Mouse (Mus musculus) embryonic stem cell, embryonic (primary cell): ENCODE results near the gene Tppp3.

Source experiments
- CTCF ChIA-PET, 4 experiments: fragments of 300-600 bp in 2 of 4; fragments of 350-600 bp in 2 of 4; sonication (Branson Sonifier 250); formaldehyde crosslinking; loops; one replicate each; lab custom pipeline; 2022; ENCODE audit warnings: inconsistent platforms in 2 of 4; lab: Charles Lee
- POLR2A ChIA-PET, 4 experiments: fragments of 300-600 bp in 2 of 4; fragments of 350-600 bp in 2 of 4; sonication (Branson Sonifier 250); formaldehyde crosslinking; loops; one replicate each; lab custom pipeline; 2022; ENCODE audit warnings: antibody characterized with exemption in 4 of 4, inconsistent platforms in 1 of 4; lab: Charles Lee

The Tppp3 gene

GRCm38 (mm10) chr8:105496439-105497180 lies 25.3 kb upstream of the Tppp3 start, which contains the start of gene Zdhhc1:
Gene Zdhhc1, minus strand, starts transcription at chr8:105496902.
- ChIA-PET POLR2A (interaction anchor here in 2 of 4 experiments (1.2 to 3.0 kb wide), 2 partner anchors 14 to 18 kb away, joined by 3 to 12 read pairs; no protein-coding TSS in a partner anchor), CTCF (interaction anchor here in 1 of 4 experiments (1.3 to 2.8 kb wide), 2 partner anchors 13 to 25 kb away, joined by 4 to 15 read pairs; partner anchors contain the start of gene Tppp3)

- ChIA-PET POLR2A (interaction anchor here in 2 of 4 experiments (1.2 to 3.0 kb wide), 4 partner anchors 10 to 17 kb away, joined by 3 to 14 read pairs (median 8); no protein-coding TSS in a partner anchor), CTCF (interaction anchor here in 3 of 4 experiments (0.6 to 2.8 kb wide), 7 partner anchors 11 to 26 kb away, joined by 3 to 15 read pairs (median 4); partner anchors contain the start of gene Tppp3 (in 1 of the 3))
Observed at GRCm38 (mm10) chr8:105495350-105496302, 24.3 kb upstream of the Tppp3 start.

DNA sequence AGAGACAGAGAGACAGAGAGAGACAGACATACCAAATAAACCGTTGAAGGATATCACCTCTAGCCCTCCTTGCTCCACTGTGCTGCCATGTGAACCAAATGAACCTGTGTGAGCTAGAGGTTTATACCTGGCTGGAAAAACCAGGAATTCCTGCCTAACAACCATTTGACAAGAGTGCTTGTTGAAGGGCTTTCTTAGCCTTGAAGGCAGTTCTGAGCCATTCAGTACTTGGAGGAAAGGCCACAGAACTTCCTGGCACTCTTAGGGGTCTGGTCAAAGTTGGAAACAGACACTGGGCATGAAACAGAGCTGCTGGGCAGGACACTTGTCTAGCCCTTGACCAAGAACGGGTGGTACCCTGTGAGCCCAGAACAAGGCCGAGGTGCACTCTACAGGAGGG lies 23.2 kb upstream of the Tppp3 start:
- ChIA-PET POLR2A (interaction anchor here in 1 of 4 experiments (0.6 to 3.0 kb wide), 4 partner anchors 9 to 259 kb away, joined by 4 to 14 read pairs (median 8); no protein-coding TSS in a partner anchor), CTCF (interaction anchor here in 2 of 4 experiments (0.7 to 2.8 kb wide), 7 partner anchors 10 to 1033 kb away, joined by 3 to 15 read pairs (median 4); no protein-coding TSS in a partner anchor)

DNA sequence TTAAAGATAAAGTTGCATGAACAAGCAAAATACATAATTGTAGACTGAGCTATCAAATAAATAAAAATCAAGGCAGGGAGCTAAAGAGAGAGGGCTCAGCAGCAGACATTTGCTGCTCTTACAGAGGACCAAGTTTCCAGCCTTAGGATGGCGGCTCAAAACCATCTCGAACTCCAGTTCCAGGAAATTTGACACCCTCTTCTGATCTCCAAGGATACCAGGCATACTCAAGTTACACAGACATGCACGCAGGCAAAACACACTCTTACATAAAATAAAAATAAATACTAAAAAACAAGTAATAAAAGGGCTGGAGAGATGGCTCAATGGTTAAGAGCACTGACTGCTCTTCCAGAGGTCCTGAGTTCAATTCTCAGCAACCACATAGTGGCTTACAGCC lies 22.2 kb upstream of the Tppp3 start:
- POLR2A ChIA-PET = interaction anchor here in 1 of 4 experiments (0.8 to 3.0 kb wide), 4 partner anchors 8 to 47 kb away, joined by 3 to 14 read pairs (median 4); no protein-coding TSS in a partner anchor
- CTCF ChIA-PET = interaction anchor here in 3 of 4 experiments (0.6 to 1.6 kb wide), 4 partner anchors 10 to 120 kb away, joined by 3 to 9 read pairs (median 6); no protein-coding TSS in a partner anchor

GRCm38 (mm10) chr8:105489281-105489680 lies 18.0 kb upstream of the Tppp3 start:
- CTCF ChIA-PET = interaction anchor here in 1 of 4 experiments (0.6 kb wide), 1 partner anchor 132 kb away, joined by 6 read pairs; no protein-coding TSS in a partner anchor
- POLR2A ChIA-PET = interaction anchor here in 1 of 4 experiments (0.7 to 2.9 kb wide), 3 partner anchors 9 to 1382 kb away, joined by 4 to 12 read pairs (median 6); partner anchors contain the start of gene Tppp3

- ChIA-PET CTCF (no interaction called here), POLR2A (interaction anchor here in 2 of 4 experiments (0.9 to 1.9 kb wide), 2 partner anchors 14 to 17 kb away, joined by 3 to 4 read pairs; partner anchors contain the start of gene Tppp3 (in 1 of the 2))
Observed at GRCm38 (mm10) chr8:105488082-105488481, 16.8 kb upstream of the Tppp3 start.

DNA sequence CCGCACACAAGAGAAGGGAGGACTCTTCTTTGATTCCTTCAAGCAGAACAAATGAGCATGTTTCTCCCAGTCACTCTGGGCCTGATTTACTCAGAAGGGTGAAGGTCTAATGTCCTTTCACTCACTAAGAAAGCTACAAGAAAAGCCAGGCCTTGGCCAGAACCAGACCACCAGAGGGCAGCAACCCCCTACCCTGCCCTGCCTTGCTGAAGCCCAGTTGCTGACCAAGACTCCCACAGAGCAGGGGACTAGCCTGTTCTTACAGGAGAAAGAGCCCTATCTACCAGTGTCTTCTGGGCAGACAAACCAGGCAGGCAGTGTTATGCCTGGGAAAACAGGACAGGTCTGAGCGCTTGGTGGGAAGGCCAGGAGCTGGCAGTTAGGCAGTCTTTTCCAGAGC lies 13.1 kb upstream of the Tppp3 start:
- POLR2A ChIA-PET = interaction anchor here in 2 of 4 experiments (0.8 to 2.9 kb wide), 8 partner anchors 10 to 49 kb away, joined by 3 to 14 read pairs (median 4); partner anchors contain the start of gene Tppp3 (in 2 of the 2)
- CTCF ChIA-PET = interaction anchor here (0.5 to 10.4 kb wide), 46 partner anchors 9 to 377 kb away, joined by 3 to 87 read pairs (median 4); partner anchors contain the start of genes Tppp3 (in 2 of the 4), Hsd11b2 (in 1 of the 4) and Zdhhc1 (in 1 of the 4)

DNA sequence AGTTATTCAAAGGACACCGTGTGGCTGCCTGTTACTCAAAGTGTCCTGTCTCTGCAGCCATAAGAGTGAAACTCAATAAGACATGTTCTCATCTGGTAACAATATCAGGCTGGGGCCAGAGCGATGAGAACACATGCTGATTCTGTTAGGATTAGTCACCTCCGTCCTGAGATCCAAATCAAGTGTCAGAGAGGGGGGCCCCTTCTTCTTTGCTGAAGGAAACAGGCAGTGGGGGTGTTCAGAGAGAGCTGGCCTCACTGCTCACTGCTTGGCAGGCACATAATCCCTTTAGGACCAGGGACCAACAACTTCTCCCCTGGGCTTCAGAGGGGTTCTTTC lies 12.7 kb upstream of the Tppp3 start:
- ChIA-PET POLR2A (interaction anchor here in 2 of 4 experiments (1.0 to 2.9 kb wide), 7 partner anchors 9 to 50 kb away, joined by 3 to 14 read pairs (median 4); partner anchors contain the start of gene Tppp3 (in 1 of the 2)), CTCF (interaction anchor here (0.5 to 10.4 kb wide), 40 partner anchors 9 to 363 kb away, joined by 3 to 87 read pairs (median 5); partner anchors contain the start of genes Tppp3 (in 2 of the 4), Hsd11b2 (in 1 of the 4) and Zdhhc1 (in 1 of the 4))

GRCm38 (mm10) chr8:105483212-105484029 lies 12.1 kb upstream of the Tppp3 start:
- ChIA-PET CTCF (interaction anchor here (0.5 to 10.4 kb wide), 54 partner anchors 9 to 1000 kb away, joined by 3 to 87 read pairs (median 4); partner anchors contain the start of genes Tppp3 (in 2 of the 4), E2f4 (in 1 of the 4), Hsd11b2 (in 1 of the 4) and Zdhhc1 (in 1 of the 4)), POLR2A (interaction anchor here in 2 of 4 experiments (0.8 to 6.4 kb wide), 10 partner anchors 8 to 261 kb away, joined by 3 to 63 read pairs (median 4); partner anchors contain the start of gene Tppp3 (in 2 of the 2))

DNA sequence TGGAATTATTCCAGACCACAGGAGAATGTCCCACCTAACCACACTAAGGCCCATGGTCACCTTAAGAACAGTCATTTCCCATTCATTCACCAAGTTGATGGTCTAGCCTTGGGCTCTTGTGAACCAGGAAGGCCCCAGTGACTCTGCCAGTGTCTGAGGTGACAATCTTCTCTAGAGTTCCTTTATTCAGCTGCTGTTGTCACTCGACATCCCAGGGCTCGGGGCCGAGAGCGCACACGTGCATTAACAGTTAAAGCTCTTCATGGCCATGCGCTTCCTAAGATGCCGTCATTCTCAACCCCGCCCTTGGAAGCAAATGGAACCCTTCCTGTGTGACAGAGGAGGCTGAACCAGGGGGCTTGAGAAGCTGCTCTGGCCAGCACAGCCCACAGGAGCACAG lies 10.8 kb upstream of the Tppp3 start:
- POLR2A ChIA-PET = interaction anchor here in 3 of 4 experiments (0.5 to 6.4 kb wide), 13 partner anchors 8 to 260 kb away, joined by 3 to 63 read pairs (median 5); partner anchors contain the start of gene Tppp3 (in 2 of the 3)
- CTCF ChIA-PET = interaction anchor here (0.5 to 10.4 kb wide), 26 partner anchors 9 to 1848 kb away, joined by 3 to 90 read pairs (median 4); partner anchors contain the start of genes Tppp3 (in 3 of the 4), 4931428F04Rik (in 1 of the 4) and Hsd11b2 (in 1 of the 4)

- POLR2A ChIA-PET = interaction anchor here in 3 of 4 experiments (0.6 to 6.4 kb wide), 18 partner anchors 9 to 379 kb away, joined by 3 to 63 read pairs (median 3); partner anchors contain the start of gene Tppp3 (in 3 of the 3)
Observed at GRCm38 (mm10) chr8:105481453-105481852, 10.1 kb upstream of the Tppp3 start.

GRCm38 (mm10) chr8:105481013-105481412 lies 9.7 kb upstream of the Tppp3 start:
- ChIA-PET POLR2A (interaction anchor here (0.6 to 6.4 kb wide), 23 partner anchors 9 to 379 kb away, joined by 3 to 63 read pairs (median 4); partner anchors contain the start of genes Tppp3 (in 3 of the 4) and Atp6v0d1 (in 1 of the 4)), CTCF (interaction anchor here (0.5 to 10.4 kb wide), 31 partner anchors 8 to 469 kb away, joined by 3 to 90 read pairs (median 5); partner anchors contain the start of genes Tppp3 (in 3 of the 4) and 4931428F04Rik (in 1 of the 4))

More at GRCm38 (mm10) chr8:105481453-105481852, 10.1 kb upstream of the Tppp3 start:
- CTCF ChIA-PET = interaction anchor here (0.5 to 10.4 kb wide), 29 partner anchors 9 to 192 kb away, joined by 3 to 90 read pairs (median 4); partner anchors contain the start of genes Tppp3 (in 4 of the 4), 4931428F04Rik (in 1 of the 4) and Hsd11b2 (in 1 of the 4)

DNA sequence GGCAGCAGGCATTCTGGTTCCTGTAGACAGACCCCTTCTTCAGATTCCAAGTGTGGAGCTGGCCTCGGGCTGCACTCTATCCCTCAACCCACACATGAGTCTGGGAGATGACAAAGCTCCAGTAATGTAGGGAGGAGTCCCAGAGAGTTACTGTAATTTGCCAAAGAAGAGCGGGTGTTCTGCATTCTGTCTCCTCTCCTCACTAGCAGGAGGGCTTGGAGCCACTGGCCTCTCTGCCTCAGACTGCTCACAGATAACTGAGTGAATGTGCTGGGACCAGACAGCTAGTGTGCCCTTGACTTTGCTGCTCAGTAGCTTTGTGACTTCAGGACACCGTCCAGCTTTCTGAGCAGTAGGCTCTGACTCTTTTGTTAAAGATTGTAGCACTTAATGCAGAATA lies 6.5 kb upstream of the Tppp3 start:
- ChIA-PET POLR2A (interaction anchor here in 3 of 4 experiments (0.5 to 6.4 kb wide), 24 partner anchors 7 to 1749 kb away, joined by 3 to 63 read pairs (median 3); partner anchors contain the start of genes Hsd11b2 (in 2 of the 3), Tppp3 (in 1 of the 3) and Zdhhc1 (in 1 of the 3)), CTCF (interaction anchor here (0.5 to 10.4 kb wide), 36 partner anchors 7 to 357 kb away, joined by 3 to 90 read pairs (median 3); partner anchors contain the start of genes Fhod1 (in 1 of the 4) and Slc9a5 (in 1 of the 4))

- ChIA-PET POLR2A (interaction anchor here in 3 of 4 experiments (0.5 to 6.4 kb wide), 16 partner anchors 6 to 1750 kb away, joined by 3 to 63 read pairs (median 4); partner anchors contain the start of genes Tppp3 (in 1 of the 3) and Zdhhc1 (in 1 of the 3)), CTCF (interaction anchor here (0.6 to 10.4 kb wide), 31 partner anchors 7 to 499 kb away, joined by 3 to 90 read pairs (median 4); partner anchors contain the start of genes Fhod1 (in 1 of the 4), Hsd11b2 (in 1 of the 4) and Slc9a5 (in 1 of the 4))
Observed at GRCm38 (mm10) chr8:105476628-105477413, 5.5 kb upstream of the Tppp3 start.
